Mouse (Mus musculus) hindbrain, embryonic 15.5 days (tissue): Measurements from ENCODE around the gene Narf. TPM values are rescaled to one million over a fixed set of nuclear protein-coding genes. Genes with fewer than 3 reads are reported as not detected.

Experiments
- ATAC-seq: fragments of 200-750 bp; cut with Nextera tagmentation; 2 replicates; pipeline ENCODE4 v1.8.0; 2017; ENCODE audit warnings: low read depth, moderate number of reproducible peaks, moderate TSS enrichment; ENCODE audit not compliant: low FRiP score
- H3K27ac ChIP-seq: fragments of 300-500 bp; sonication (generic); replicated peaks from 2 replicates; pipeline ENCODE4 v1.5.1; 2015; ENCODE audit warnings: mild to moderate bottlenecking, inconsistent platforms
- H3K27me3 ChIP-seq: fragments of 300-500 bp; sonication (generic); 2 replicates; pipeline ENCODE4 v1.6.1; 2015; ENCODE audit warnings: control low read depth, inconsistent platforms
- H3K36me3 ChIP-seq: fragments of 300-500 bp; sonication (generic); 2 replicates; pipeline ENCODE4 v1.6.1; 2015; ENCODE audit warnings: control low read depth, inconsistent platforms
- H3K4me1 ChIP-seq: fragments of 300-500 bp; sonication (generic); replicated peaks from 2 replicates; pipeline ENCODE4 v1.6.1; 2015; ENCODE audit warnings: control low read depth, inconsistent platforms
- H3K4me2 ChIP-seq: fragments of 300-500 bp; sonication (generic); 2 replicates; pipeline ENCODE4 v1.6.1; 2015; ENCODE audit warnings: moderate library complexity, mild to moderate bottlenecking, inconsistent platforms
- H3K4me3 ChIP-seq: fragments of 300-500 bp; sonication (generic); 2 replicates; pipeline ENCODE4 v1.5.1; 2015; ENCODE audit warnings: mild to moderate bottlenecking, inconsistent platforms
- H3K9ac ChIP-seq: fragments of 300-500 bp; sonication (generic); 2 replicates; pipeline ENCODE4 v1.6.1; 2015; ENCODE audit warnings: inconsistent platforms
- H3K9me3 ChIP-seq: fragments of 300-500 bp; sonication (generic); 2 replicates; pipeline ENCODE4 v1.6.1; 2016; ENCODE audit warnings: control low read depth, inconsistent platforms
- WGBS: fragments of 180-500 bp; shearing (Covaris S2); methylation state at CpG from one replicate; pipeline ENCODE4 v1.1.7; 2015; 5-methylcytosine and 5-hydroxymethylcytosine counted together
- polyA plus RNA-seq: library from polyadenylated mRNA; unstranded; fragments of >200 nt; fragmentation: Nextera tagmentation; extraction: Ambion mirVana; gene quantifications from 2 replicates; pipeline ENCODE4 v1.2.1, GENCODE M21; 2015

The Narf gene
- polyA plus RNA-seq, 1 experiment from 2014 or later: 81.6 TPM

DNA sequence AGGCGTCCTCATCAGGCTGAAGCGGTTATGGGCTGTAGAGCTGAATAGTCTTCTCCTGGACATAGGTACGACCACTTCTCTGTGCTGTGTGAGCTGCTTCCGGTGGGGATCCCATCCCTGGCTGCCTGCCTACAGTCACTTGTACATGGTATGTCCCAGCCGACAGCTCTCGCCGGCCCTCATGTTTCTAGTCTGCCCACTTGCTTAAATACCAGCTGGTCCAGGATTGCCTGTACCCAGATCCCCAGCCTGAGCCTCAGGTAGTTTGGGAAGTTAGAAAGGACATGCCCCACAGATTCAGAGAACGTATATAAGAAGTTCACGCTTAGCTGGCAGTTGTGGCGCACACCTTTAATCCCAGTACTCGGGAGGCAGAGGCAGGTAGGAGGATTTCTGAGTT is 17.3 kb upstream of the Narf start:
- H3K9me3 ChIP-seq: no peaks in the 10 kb centered on the region
- 91% methylated on average over 11 of the region's 11 CpGs for WGBS
- no peak overlapping the region for H3K4me2 ChIP-seq
- H3K9ac ChIP-seq: no peak overlapping the region
- peaks cover 48% of the 10 kb centered on the region for H3K36me3 ChIP-seq
- H3K27me3 ChIP-seq: no peaks in the 10 kb centered on the region
- no peak for ATAC-seq
- no peak overlapping the region for H3K4me3 ChIP-seq
- H3K27ac ChIP-seq: no peak overlapping the region
- H3K4me1 ChIP-seq: no peaks in the 10 kb centered on the region

DNA sequence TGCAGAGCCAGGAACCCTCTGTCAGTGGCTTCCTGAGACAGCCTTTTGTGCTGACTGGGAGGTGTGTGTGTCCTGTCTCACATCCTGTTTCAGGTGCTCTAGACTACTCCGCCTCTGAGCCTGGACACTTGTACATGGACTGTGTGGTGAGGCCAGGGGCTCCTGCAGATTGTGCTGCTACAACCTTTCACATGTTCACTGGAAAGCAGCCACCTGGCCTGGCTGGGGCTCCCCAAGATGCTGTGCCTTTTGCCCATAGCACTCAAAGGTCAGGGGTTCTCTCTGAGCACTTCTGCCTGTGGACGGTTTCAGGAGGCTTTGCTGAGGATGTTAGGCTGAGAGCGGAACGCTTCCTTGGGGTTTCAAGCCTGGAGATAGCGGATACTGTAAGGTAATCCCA is 16.3 kb upstream of the Narf start:
- H3K9me3 ChIP-seq: no peaks in the 10 kb centered on the region
- 89% methylated on average over 5 of the region's 5 CpGs for WGBS
- no peaks in the 10 kb centered on the region for H3K27me3 ChIP-seq
- H3K9ac ChIP-seq: no peak overlapping the region
- peaks cover 58% of the 10 kb centered on the region for H3K36me3 ChIP-seq
- no peak overlapping the region for H3K27ac ChIP-seq
- no peaks in the 10 kb centered on the region for H3K4me1 ChIP-seq
- H3K4me3 ChIP-seq: no peak overlapping the region
- H3K4me2 ChIP-seq: no peak overlapping the region
- ATAC-seq: no peak

GRCm38 (mm10) chr11:121221321-121222010 is 15.6 kb upstream of the Narf start:
- peaks cover 59% of the 10 kb centered on the region for H3K36me3 ChIP-seq

GRCm38 (mm10) chr11:121228129-121229017 is 8.7 kb upstream of the Narf start:
- 23% methylated on average over 21 of the region's 21 CpGs for WGBS
- Histone ChIP-seq H3K4me1 (peaks cover 24% of the 10 kb centered on the region), H3K4me3 (peak overlapping the region; percentile 81), H3K9ac (peak overlapping the region; percentile 70), H3K36me3 (peaks cover 26% of the 10 kb centered on the region), H3K9me3 (no peaks in the 10 kb centered on the region), H3K27ac (peak overlapping the region; percentile 80), H3K27me3 (no peaks in the 10 kb centered on the region), H3K4me2 (peak overlapping the region; percentile 84)
- ATAC-seq: peak; percentile 8

More at GRCm38 (mm10) chr11:121221321-121222010, 15.6 kb upstream of the Narf start:
- no peak for ATAC-seq
- Histone ChIP-seq H3K4me1 (no peaks in the 10 kb centered on the region), H3K9me3 (no peaks in the 10 kb centered on the region), H3K27ac (no peak overlapping the region), H3K9ac (no peak overlapping the region), H3K4me3 (no peak overlapping the region), H3K4me2 (no peak overlapping the region), H3K27me3 (no peaks in the 10 kb centered on the region)
- 94% methylated on average over 6 of the region's 6 CpGs for WGBS

GRCm38 (mm10) chr11:121229018-121229439 is 8.0 kb upstream of the Narf start, which contains the start of gene Cybc1:
Cybc1 (minus strand) TSS chr11:121229322.
- Histone ChIP-seq H3K9me3 (no peaks in the 10 kb centered on the region), H3K27me3 (no peaks in the 10 kb centered on the region), H3K27ac (peak within 1 kb of the TSS; percentile 80), H3K9ac (peak within 1 kb of the TSS; percentile 70), H3K36me3 (peaks cover 19% of the 10 kb centered on the region), H3K4me2 (peak within 1 kb of the TSS; percentile 84), H3K4me3 (peak within 1 kb of the TSS; percentile 81), H3K4me1 (peaks cover 24% of the 10 kb centered on the region)
- 0% methylated on average over 23 of the region's 23 CpGs for WGBS
- ATAC-seq: peak; percentile 91

- peaks cover 30% of the 10 kb centered on the region for H3K4me1 ChIP-seq
- H3K4me2 ChIP-seq: no peak overlapping the region
- peaks cover 4% of the 10 kb centered on the region; the same call in 1 of the 2 replicates for H3K36me3 ChIP-seq
- no peaks in the 10 kb centered on the region for H3K27me3 ChIP-seq
- no peak overlapping the region for H3K27ac ChIP-seq
- H3K9me3 ChIP-seq: no peaks in the 10 kb centered on the region
- no peak overlapping the region for H3K9ac ChIP-seq
- 82% methylated on average over 4 of the region's 4 CpGs for WGBS
- no peak for ATAC-seq
- H3K4me3 ChIP-seq: no peak overlapping the region
Measured at GRCm38 (mm10) chr11:121231191-121231590, 5.9 kb upstream of the Narf start.

DNA sequence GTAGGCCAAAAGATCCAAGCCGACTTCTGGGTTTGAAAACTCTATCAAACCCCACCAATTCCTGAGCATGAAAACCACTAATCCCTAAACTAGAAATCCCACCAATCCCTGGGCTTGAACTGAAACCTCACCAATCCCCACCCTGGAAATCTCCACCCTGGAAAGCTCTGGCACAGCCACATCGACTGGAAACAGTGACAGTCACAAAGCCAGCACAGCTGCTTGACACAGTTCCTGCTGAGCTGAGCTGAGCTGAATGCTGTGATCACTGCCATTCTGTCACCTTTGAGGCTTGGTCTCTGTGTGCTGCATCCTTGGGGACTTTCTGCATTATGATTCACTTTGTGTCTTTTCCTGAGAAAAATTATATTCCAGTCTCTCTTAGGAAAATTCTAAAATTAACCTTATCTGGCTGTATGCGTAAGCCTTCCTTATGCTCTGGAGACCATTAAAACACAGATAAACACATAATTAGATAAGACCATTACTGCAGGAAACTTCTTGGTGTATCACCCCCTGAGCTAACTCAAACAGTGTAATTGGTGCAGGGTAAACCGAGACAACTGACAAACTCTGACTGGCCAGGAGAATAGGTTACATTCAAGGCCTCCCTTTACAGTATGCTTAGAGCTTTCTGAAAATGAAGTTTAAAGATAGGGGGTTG is 5.3 kb upstream of the Narf start:
- no peak for ATAC-seq
- H3K9ac ChIP-seq: no peak overlapping the region
- WGBS: 58% methylated on average over 4 of the region's 4 CpGs

DNA sequence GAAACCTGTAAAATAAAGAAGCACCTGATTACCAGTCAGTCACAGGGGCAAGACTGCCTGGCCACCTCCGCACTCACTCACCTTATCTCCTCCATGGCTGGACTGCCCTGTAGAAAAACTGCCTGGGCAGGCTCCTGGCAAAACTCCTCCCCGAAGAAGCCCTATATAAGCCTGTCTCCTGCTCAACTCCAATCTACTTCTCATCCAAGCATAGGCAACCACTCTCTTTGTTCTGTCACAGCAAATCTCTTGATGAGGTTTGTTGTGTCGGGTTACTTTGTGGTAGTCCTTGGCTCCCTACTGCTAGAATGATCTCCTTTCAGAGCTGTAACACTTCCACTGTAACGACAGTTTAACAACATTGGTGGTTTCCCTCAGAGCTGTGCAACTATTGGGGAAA is 4.3 kb upstream of the Narf start:
- Histone ChIP-seq H3K27ac (no peak overlapping the region), H3K4me1 (peaks cover 23% of the 10 kb centered on the region), H3K9me3 (no peaks in the 10 kb centered on the region), H3K36me3 (no peaks in the 10 kb centered on the region), H3K9ac (no peak overlapping the region), H3K4me2 (no peak overlapping the region), H3K4me3 (no peak overlapping the region), H3K27me3 (no peaks in the 10 kb centered on the region)
- no peak for ATAC-seq
- WGBS: 46% methylated on average over 4 of the region's 4 CpGs

More for the DNA sequence above, 5.3 kb upstream of the Narf start:
- H3K27ac ChIP-seq: no peak overlapping the region
- no peak overlapping the region for H3K4me3 ChIP-seq
- H3K4me1 ChIP-seq: peaks cover 31% of the 10 kb centered on the region
- no peak overlapping the region for H3K4me2 ChIP-seq
- peaks cover 3% of the 10 kb centered on the region; the same call in 1 of the 2 replicates for H3K36me3 ChIP-seq
- H3K9me3 ChIP-seq: no peaks in the 10 kb centered on the region
- no peaks in the 10 kb centered on the region for H3K27me3 ChIP-seq

- Histone ChIP-seq H3K4me2 (peak overlapping the region; percentile 59), H3K27me3 (no peaks in the 10 kb centered on the region), H3K4me3 (peak overlapping the region; percentile 81; the same call in 1 of the 2 replicates), H3K9me3 (no peaks in the 10 kb centered on the region), H3K4me1 (peaks cover 33% of the 10 kb centered on the region), H3K36me3 (peaks cover 12% of the 10 kb centered on the region; the same call in 1 of the 2 replicates), H3K9ac (no peak overlapping the region), H3K27ac (peak overlapping the region; percentile 100)
- ATAC-seq: no peak
- 26% methylated on average over 9 of the region's 9 CpGs for WGBS
Measured at GRCm38 (mm10) chr11:121235475-121236238, 1.4 kb upstream of the Narf start.

DNA sequence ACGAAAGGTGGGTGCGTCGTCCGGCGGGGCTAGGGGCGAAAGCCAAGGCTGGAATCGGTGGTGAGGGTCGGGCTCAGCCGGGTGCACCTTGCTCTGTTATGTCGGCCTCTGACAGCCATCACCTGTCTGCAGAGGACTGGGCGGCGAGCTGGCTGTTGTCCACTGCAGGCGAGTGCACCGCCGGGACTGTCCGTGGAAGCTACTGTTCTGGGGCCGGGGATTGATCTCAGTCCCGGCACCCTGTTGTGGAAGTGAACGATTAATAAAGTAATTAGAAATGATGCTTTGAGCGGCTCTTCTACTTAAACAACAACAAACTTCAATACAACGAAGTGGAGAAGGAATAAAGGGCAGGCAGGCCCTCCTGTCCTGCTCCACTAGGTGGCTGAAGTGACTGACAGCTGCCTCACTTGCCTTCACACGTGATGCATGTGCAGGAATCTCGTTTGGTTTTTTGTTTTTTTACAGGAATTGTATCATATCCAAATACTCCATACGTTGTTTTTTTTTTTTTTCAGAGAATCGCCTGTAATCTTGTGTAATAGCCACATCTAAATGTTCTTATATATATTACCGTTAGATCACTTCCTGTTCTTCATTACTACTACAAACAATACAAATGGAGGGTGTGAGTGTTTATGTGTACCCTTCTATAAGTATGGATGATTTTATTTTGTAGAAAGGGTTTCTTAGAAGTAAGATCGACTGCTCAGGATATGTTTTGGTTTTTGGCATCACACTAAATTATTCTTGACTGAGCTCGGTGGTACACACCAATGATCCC is 484 bp downstream of the Narf start:
- peak overlapping the region; percentile 100 for H3K27ac ChIP-seq
- H3K9me3 ChIP-seq: no peaks in the 10 kb centered on the region
- peaks cover 27% of the 10 kb centered on the region; the same call in 1 of the 2 replicates for H3K36me3 ChIP-seq
- H3K4me3 ChIP-seq: peak overlapping the region; percentile 81
- peak overlapping the region; percentile 65 for H3K4me2 ChIP-seq
- H3K9ac ChIP-seq: peak overlapping the region; percentile 81
- H3K27me3 ChIP-seq: no peaks in the 10 kb centered on the region
- no peak for ATAC-seq
- WGBS: 3% methylated on average over 28 of the region's 28 CpGs
- peaks cover 46% of the 10 kb centered on the region for H3K4me1 ChIP-seq
